Mouse (Mus musculus): ENCODE results near the gene Plekhh3.

Gene Plekhh3

GRCm38 (mm10) chr11:101170811-101171610 lies at the start of gene Plekhh3:
Gene Plekhh3, minus strand, starts transcription at chr11:101171351.
- 1% methylated on average over 46 of the region's 50 CpGs for WGBS

DNA sequence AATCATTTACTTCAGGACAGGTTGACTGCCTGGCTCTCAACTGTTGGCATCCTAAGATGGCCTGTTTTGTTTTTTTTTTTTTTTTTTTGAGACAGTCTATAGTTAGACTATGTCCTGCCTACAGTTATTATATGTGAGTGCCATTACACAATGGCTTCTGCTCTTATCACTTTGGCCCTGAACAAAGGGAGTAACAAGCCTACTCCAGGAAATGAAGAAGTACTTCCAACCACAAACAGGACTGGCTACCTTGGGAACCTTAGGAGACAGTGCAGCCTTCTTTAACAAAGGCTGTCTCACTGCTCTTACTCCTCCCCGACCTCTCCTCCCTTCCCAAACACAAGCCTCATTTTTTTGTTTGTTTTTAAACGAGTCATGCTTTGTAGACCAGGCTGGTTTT lies 49.7 kb upstream of the Plekhh3 start:
- 62% methylated on average over 2 of the region's 2 CpGs for WGBS

GRCm38 (mm10) chr11:101218436-101219055 lies 47.4 kb upstream of the Plekhh3 start:
- 88% methylated on average over 10 of the region's 10 CpGs for WGBS

DNA sequence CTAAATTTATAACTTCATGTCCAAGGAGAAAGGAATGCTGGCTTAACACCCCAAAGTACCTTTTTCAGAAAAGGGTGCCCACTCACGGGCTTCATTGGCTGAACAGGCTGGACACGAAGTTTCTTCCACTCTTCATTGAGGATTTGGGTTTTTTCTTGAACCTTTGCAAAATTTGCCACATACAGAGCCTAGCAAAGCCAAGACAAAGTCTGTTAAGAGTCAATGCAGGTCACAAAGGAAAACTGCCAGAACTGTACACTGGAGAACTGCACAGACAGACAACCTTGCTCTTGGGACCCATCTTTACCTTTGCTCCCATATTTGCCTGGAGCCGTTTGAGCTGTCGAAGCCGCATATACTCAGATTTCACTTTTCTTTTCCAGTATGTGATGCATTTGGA lies 45.8 kb upstream of the Plekhh3 start:
- WGBS, result 91% methylated on average over 5 of the region's 5 CpGs

- 30% methylated on average over 3 of the region's 3 CpGs for WGBS
These were observed 40.8 kb upstream of the Plekhh3 start for GRCm38 (mm10) chr11:101211970-101212369.

- whole genome bisulfite sequencing, result 21% methylated on average over 7 of the region's 7 CpGs
These were observed 29.8 kb upstream of the Plekhh3 start for GRCm38 (mm10) chr11:101200986-101201385.

GRCm38 (mm10) chr11:101199555-101199954 lies 28.4 kb upstream of the Plekhh3 start:
- WGBS, result 94% methylated on average over 3 of the region's 3 CpGs

DNA sequence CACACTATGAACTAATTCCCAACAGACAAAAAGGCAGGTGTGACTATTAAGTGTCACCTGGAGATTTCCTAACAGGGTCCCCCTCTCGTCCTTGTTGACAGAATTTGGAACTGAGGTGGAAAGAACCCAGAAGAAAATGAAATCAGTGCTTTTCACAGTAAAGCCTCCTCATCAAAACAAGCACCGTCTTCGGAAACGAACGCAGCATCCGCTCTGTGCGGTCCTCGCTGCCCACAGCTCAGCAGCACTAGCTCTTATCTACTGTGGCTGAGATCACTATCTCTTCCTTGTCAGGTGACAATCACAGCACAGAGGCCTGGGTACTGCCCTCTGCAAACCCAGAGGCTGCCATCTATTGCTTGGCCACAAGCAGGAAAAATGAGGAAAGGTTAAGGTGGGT lies 25.0 kb upstream of the Plekhh3 start:
- WGBS, result 93% methylated on average over 8 of the region's 8 CpGs

DNA sequence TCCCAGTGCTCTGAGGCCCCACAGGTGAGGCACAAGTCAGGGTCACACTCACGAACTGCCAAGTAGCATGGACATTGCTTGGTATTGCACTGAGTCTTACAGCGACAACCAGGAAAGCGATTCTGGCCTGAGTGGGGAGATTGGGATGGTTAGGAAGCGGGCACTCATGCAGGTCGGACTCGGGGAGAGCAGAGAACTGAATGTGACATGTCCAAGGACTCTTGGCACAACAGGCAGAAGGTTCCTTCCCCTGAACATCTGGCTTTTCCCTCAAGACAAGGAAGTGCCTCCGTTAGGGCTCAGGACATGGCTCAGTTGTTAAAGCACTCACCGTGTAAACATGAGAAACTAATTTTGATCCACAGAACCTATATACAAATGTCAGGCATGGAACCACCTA lies 24.4 kb upstream of the Plekhh3 start:
- WGBS, result 88% methylated on average over 8 of the region's 8 CpGs

DNA sequence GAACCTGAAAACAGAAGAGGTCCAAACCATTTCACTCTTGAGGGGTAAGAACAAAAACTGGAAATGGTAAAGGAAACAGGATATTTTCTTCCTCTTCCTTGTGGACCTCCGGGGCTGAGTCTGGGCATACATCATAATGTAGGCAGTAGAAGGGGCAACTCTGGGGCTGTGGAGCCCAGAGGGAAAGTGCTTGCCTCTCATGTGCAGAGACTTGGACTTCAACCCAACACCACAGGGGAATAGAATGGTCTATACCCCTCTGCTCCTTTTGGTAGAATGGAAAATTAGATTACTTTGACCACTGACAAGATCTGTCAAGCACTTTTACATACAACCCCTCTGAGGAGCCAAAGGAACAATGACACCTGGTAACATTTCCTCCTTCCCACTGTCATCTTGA lies 23.9 kb upstream of the Plekhh3 start:
- WGBS, result 24% methylated on average over 1 of the region's 1 CpGs

GRCm38 (mm10) chr11:101194643-101195042 lies 23.5 kb upstream of the Plekhh3 start:
- WGBS, result 56% methylated on average over 6 of the region's 6 CpGs

DNA sequence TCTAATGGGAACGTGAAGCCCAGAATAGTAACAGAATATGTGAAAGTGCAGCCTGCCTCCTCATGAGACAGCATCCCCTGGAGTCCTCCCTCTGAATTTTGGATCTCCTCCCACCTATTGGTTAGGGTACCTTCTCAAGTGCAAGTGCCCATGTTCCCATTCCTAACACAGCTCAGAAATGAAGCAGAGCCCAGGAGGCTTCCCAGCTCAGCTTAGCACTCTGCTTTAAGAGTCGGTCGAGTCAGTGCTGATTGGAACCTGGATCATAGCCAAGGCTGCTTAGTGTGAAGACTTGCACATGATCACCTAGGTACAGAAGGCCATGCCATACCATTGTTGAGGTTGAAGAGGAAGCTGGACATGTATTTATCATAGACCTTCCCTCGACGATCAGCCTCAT lies 23.0 kb upstream of the Plekhh3 start:
- WGBS, result 38% methylated on average over 5 of the region's 5 CpGs

GRCm38 (mm10) chr11:101193076-101193475 lies 21.9 kb upstream of the Plekhh3 start:
- WGBS, result 82% methylated on average over 7 of the region's 7 CpGs

DNA sequence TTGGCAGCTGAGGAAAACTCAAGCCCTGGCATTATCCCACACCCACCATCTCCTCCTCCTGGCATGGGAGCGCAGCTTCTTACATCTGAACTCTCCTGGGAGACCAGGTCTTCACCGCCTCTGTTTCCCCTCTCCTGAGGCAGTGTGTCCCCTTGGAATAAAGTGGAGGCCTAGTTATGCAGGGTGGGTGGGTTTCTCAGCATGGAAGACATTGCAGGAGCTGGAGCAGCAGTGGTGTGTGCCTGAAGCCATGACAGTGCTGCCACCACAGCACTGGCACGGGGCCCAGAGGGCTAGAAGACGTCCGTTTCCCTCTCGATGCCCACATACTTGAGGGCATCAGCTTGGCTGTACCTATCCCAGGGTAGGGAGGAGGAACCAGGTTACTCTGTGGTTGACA lies 21.5 kb upstream of the Plekhh3 start:
- whole genome bisulfite sequencing, result 73% methylated on average over 6 of the region's 6 CpGs

DNA sequence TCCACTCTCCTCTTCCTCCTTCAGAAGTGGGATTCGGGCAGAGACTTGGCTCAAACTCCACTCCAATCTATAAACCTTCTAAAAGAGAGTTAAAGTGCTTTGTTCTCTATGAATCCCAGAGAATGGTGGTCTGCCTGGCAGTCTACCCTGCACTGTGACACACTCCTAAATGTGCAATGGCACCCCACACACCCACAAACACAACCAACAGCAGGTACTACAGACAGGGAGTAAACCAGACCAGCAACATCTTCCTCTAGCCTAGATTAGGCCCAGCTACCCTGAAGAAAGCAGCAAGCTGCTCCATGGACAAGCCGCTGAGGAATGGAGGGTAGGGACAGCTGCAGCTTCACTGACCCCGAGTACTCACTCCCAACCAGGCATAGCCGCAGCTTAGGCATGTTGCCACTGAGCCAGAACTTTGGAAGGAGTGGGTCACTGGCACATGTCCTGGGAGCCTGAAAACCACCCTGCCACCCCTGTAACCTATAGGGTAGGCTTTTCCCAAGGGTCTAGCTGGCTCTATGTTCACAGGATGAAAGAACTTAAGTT lies 20.8 kb upstream of the Plekhh3 start:
- WGBS, result 60% methylated on average over 4 of the region's 4 CpGs

- 60% methylated on average over 17 of the region's 17 CpGs for WGBS
These were observed 20.1 kb upstream of the Plekhh3 start for GRCm38 (mm10) chr11:101190913-101191907.

GRCm38 (mm10) chr11:101190181-101190912 lies 19.2 kb upstream of the Plekhh3 start:
- WGBS, result 37% methylated on average over 8 of the region's 8 CpGs

DNA sequence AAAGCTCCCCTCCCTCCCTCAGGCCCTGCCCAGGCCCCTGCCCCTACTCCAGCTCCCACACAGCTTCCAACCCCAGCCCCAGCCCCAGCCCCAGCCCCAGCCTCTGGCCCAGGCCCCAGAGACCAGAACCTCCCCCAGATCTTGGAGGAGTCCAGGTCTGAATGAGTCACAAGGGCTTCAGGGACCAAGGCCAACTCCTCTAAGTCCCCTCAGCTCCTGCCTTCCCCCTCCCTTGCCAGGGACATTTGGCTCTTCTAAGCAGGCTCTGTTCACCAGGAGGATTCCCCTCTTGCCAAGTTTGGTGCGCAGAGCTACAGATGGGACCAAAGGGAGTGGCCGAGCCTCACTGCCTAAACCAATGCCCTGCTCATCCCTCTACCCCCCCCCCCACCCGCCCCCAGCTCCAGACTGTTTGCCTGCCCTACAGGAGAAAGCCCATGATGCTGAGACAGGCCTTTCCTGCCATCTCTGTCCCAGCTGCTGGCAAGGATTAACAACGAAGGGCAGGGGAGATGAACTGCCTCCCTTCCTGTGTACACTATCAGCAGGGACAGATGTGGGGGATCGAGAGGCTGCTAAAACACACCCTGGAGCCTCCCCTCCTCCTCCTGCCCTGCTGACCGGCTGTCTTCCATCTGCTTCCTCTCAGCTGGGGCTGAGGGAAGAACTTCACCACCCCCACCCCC lies 18.5 kb upstream of the Plekhh3 start:
- WGBS, result 4% methylated on average over 6 of the region's 6 CpGs

DNA sequence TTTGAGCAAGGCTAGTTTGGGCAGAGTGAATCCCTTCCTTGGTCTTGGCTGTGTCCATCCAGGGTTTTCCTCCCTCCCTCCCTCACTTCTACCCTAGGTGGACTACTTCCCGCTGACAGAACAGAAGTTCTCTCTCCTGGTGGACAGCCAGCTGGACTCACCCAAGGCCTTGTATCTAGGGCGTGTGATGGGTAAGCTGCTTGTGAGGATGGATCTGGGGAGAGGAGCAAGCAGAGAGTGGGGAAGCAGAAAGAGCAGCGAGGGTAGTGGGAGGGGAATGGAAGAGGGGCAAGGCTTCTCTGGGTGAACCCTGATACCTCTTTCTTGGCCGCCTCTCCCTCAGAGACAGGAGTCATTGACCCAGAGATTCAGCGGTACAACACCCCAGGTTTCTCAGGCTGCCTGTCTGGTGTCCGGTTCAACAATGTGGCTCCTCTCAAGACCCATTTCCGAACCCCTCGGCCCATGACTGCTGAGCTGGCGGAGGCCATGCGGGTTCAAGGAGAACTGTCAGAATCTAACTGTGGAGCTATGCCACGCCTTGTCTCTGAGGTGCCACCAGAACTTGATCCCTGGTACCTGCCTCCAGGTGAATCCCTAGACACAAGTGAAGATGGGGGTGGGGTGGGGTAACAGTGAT lies 17.1 kb upstream of the Plekhh3 start:
- WGBS, result 84% methylated on average over 11 of the region's 11 CpGs

GRCm38 (mm10) chr11:101187541-101187940 lies 16.4 kb upstream of the Plekhh3 start:
- WGBS, result 85% methylated on average over 5 of the region's 5 CpGs

Measured in cerebral cortex, adult 2 months (tissue).